Mouse (Mus musculus) embryo, embryonic 9.5 days (tissue): ENCODE results near the gene N4bp2l2.

Experiments
- DNase-seq: peaks from one replicate; pipeline ENCODE4 v3.0.0-alpha.2; 2017; ENCODE audit errors: extremely low spot score

Gene N4bp2l2

DNA sequence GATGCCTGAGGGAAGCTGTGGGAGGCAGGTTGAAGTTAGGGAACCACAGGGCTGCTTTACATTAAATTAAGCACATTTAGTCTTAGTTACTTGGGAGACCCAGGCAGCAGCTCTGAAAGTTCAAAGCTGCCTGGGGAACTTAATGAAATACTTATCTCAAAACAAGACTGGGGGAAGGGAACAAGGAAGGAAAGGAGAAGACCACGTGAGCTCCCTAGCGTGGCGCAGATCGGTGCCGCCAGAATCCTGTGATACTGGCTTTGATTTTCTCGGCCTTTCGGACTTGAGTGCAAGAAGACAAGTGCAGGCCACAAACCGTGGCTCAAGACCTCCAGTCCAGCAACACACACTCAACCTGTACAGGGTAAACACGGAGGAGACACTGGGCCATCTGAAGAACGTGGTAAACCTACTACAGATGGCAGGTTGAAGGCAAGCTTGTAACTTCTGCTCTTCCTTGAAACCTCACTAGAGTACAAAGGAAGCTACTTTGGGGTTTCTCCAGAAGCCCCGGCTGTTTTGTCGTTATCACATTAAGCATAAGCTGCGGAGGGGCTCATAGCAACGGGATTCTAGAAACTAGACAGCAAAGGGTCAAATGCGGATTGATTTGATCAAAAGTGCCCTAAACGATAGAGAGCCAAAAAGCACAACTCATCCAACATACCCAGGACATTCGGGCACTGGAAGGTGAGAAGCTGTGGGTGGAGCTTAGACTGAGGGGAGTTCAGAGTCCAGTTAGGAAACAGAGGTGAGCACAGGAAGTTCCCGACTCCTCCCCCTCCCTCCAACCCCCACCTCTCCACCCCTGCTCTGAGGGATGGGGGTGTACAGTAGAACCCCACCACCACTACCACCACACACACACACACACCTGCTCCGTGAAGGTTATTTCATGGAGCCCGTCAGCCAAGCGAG, 67.5 kb downstream of the N4bp2l2 start:
- no peak for DNase-seq

DNA sequence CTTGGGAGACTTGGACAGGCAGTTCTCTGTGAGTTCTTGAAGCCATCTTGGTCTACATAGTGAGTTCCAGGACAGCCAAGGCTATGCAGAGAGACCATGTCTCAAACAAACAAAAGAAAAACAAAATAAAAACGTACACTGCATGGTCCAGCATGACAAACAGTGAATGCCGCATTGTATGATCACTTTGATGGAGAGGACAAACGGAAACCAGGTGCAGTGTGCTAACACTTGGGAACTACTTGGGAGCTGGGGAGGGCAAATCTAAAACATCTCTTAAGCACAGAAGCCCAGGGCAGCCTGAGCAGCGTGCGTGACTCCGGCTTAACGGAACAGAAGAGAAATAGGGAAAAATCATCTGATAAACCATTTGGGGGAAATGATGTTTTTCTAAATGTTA, 68.9 kb downstream of the N4bp2l2 start, which contains the start of gene N4bp2l1:
Gene N4bp2l1, minus strand, starts transcription at position 101 of the 400 bp plus-strand sequence.
- DNase-seq = no peak

DNA sequence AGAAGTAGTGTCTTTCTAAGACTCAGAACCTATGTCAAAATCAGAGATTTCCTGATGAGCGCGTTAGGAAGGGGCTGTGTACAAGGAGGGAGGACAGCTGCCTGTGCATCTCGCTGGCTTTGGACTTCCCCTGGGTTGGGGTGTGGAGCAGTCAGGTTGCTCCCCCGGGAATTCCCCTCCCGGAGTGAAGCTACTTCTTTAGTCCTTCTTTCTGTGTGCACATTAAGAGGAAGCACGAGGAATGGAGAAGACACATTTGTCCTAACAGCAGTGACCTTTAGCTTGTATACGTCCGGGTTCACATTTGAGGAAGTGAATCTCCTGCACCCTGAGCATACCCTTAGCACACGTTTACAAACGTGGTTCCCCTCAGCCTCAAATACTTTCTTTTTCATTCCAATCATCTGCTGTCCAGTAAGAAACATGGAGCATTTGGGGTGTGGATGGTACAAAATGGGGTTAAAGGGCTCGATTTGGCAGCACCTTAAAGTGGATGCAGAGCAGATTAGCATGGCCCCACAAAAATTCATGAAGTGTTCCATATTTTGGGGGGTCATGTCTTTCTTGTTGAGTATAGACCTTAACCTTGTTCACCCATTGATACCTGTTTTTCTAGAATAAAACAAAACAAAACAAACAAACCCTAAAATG, 70.5 kb downstream of the N4bp2l2 start:
- DNase-seq = no peak

DNA sequence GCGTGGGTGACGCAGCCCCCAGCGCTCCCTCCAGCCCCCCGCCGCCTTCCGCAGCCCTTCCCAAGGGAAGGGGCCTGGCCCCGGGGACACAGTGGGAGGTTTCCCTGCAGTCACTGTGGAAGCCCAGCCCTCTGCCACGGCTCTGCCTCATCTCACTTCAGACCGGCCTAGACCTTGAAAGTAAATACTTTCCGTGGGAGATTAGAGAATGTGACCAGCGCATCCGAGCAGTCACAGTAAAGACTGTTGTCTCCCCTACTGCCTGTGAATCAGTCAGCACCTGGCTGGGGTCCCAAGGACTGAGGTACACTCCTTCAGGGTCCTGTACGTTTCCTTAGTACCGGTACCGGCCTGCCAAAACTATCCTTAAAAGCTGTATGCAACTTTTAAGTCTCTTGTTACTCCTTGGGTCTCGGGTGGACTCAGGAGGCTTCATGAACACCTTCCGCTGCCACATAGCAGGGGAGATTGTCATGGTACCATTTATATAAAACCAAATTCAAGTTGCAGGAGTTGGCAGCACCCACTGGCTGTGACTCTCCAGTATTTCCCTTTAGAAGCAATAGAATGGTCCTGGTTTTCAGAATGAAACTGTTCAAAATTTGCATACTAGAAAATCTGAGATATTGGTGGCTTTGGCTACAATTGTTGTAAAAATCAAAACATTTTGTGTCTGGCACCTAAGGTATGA, 71.2 kb downstream of the N4bp2l2 start:
- no peak for DNase-seq

DNA sequence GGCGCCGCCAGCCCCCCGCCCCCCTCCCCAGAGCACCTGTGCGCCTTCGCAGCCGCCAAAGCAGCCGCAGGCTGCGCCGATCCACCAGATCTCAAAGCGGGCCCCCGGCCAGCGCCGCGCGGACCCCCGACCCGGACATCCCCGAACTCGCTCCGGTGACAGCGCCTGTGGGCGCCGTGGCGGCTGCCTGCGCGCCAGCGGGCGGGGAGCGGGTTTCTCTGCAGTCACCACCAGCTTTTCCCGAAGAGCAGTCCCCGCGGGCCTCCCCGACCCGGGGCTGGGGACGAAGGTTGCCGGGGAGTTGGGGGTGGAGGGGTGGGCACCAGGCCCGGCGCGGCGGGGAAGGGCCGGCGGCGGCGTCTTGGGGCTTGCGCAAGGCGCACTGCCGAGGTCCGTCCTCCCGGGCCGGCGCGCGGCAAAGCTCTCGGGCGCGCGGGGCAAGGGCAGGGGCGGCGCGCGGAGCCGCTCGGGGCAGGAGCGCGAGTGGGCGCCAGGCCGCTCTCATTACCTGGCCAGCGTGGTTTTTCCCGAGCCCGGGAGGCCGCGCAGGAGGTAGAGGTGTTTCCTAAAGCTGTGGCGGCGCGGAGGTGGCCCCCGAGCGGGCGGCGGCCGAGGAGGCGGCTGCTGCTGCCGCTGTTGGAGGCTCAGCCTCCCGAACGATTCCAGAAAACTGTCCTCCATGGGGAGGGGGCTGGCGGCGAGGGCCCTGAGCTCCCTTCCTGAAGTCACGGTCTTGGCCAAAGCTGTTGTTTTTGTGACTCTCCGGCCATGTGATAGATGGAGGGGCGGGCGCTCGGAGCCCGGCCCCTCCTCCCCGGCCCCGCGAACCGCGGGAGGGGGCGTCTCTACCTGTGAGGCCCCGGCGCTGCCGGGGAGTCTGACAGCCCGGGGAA, 72.0 kb downstream of the N4bp2l2 start:
- peak; percentile 50 for DNase-seq

DNA sequence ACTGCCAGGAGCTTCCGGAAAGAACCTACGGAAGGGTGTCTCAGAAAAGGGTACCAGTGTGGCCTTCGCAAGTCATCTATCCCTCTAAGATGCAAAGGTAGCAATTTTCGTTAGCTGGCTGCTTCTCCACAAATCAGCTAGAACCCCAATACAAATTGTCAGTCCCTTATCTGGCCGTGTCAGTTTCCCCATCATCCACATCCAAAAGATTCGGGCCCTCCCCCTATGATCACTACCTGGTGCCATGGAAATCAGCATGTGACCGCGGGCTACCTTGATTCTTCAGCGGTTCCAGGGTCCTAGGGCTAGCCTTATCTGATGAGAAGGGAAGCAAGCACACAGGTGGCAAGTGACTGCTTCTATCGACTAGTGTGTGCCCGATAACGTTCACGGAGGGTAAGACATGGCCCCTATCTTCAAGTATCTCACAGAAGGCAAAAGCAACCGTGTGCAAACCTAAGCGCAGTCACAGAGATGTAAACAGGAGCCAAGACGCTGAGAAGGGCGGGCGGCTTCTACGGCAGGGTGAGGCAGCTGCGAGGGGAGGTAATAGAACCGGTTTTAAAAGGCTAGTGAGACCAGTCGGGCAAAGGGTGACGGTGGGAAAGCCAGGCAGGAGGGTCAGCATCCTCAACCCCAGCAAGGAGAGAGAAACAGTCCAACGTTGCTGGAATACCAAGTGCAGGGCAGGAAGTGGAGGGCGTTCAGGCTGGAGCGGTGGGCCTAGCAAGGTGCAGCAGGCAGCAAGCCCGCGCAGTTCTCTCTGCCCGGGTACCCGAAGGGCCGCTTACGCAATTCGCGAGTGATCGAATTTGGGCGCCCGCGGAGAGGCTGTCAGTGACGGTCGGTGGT, 72.9 kb downstream of the N4bp2l2 start:
- DNase-seq = peak; percentile 35

DNA sequence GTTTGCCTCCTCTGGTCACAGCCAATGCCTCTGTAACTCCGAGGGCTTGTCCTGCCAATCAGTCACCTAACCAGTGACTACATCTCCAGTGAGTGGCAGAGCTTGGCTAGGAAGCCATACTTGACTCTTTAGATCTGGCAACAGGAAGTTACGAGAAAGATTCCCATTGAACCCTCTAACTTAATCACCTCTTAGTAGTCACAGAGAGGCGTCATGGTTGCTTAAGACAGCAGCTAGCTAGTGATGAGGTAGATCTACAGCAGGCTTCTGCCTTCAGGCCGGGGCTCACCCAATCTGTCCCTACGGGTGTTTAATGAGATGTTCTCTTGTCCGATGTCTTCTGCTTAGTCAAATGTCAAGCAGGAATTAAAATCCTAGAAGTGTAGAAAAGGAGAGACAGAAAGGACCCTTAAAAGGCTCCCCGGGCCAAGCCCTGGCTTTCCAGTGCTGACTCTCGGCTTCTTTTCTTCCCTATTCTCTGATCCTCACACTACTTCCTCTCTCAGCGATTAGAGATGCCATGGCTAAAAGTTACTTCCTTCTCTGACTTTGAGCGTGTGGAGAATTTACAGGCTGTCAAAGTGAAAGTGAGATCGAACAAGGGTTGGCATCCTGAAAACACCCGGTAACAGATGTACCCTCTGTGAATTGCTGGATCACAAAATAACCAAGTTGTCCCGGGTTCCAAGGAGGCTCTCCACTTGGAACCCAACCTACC, 73.6 kb downstream of the N4bp2l2 start:
- DNase-seq = no peak

DNA sequence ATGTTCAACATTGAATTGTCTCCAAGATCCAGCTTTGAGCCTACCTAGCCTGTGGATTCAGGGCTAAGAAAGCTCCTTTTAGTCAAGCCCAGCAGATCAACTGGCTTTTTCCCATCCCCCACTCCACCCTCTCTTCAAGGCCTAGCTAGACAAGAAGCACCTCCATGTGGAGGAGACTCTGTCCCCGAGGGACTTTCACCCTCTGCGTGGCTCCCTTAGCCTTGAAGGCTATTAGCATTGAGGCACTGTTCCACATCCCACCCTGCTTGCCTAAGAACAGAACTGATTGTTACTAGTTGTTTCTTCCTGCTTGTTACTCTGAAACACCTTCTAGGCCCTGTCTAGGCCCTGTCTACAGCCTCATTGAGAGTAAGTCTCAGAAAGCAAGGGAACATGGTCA, 76.0 kb downstream of the N4bp2l2 start:
- no peak for DNase-seq

DNA sequence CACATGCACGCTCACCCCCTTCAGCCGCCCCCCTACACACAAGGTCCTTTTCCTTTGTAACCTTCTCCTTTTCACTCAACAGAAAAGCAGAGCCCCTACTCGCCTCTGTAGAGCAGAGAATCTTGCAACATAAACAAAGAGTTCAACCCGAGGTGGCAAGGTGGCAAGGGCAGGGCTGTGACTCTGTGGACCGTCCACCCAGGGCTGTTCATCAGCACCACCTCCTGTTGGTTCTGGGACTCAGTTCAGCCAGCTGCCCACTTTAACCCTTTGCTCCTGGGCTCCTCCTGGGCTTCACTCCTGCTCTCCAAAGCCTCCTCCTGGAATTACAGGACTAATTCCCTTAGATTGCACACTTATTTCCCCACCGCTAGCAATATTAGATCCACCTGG, 81.7 kb downstream of the N4bp2l2 start:
- no peak for DNase-seq

DNA sequence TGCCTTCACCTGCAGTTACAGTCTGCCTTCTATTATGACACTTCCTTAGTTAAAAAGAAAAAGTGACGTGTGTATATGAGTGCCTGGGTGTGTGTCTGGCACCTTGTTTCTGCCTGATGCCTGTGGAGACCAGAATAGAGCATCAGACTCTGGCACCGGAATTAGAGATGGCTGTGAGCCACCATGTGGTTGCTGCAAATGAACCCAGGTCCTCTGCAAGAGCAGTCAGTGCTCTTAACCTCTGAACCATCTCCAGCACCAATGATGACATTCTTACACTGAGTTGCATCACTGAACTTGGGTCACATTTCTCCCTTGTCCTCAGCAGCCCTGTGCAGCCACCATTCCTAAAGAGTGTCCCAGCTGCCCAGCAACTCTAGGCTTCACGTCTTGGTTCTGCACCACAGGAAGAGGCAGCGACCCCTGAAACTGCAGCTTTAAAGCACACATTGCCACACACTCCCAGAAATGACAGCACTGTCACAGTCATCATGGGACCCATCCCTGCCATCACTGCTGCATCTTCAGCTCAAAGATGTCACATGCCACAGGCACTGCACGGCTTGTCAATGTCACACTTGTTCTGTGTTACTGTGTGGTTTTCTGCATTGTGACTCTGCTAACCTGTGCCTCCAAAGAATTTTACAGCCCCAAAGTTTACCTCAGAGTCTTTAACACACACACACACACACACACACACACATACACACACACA, 82.2 kb downstream of the N4bp2l2 start:
- no peak for DNase-seq

DNA sequence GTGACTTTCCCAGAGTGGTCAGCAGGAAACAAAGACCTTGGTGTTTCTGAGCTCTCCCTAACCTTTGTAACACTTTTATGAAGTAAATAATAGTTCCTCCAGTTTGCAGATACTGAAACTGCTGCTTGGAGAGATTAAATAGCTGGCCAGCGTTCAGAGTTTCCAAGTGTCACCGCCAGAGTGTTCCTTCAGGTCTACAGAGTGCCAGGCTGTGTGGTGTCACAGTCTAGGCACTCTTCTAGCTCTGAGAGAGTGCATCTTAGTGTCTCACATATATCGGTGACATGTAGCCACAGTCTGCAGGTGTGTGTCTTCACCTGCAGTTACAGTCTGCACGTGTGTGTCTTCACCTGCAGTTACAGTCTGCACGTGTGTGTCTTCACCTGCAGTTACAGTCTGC, 82.8 kb downstream of the N4bp2l2 start:
- no peak for DNase-seq

DNA sequence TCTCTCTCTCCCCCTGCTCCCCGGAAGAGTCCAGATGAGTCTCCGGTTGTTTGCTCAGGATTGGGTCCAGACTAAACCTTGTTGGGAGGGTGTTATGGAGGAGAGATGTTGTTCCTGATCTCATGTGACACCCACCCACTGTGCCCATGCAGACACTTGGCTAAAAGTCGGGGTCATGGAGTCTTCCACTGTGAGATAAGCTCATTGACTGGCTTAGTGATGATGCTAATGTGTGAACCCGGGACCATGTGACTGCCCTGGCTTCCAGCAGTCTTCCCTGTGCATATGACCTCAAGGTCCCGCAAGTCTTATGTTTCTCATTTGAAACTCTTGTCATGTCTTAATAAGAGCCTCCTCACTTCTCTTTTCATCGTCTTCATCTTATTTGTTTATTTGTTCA, 84.8 kb downstream of the N4bp2l2 start:
- DNase-seq = no peak

DNA sequence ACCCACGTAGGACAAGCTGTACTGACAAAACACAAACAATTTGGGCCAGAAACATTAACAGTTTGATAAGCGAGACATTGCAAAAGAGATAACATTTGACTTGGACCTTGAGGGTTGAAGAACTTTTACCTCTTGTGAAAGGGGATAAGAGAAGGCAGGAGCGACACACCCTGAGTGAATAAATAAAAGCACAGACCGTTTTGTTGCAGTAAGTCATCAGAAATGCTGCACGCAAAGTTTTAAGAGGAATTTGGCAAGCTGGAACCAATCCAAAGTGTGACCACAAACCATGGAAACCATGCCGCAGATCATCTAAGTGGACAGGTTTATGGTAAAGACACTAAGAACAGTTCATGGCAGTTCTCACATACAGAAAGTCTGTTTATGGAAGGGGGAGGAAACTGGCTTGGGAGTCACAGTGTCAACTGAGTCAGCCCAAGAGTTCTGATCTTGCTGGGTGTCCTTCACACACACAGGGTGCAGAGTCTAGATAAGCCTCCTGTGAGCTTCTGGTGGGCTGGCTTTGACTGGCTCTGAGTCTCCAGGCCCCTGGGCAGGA, 87.3 kb downstream of the N4bp2l2 start:
- no peak for DNase-seq

DNA sequence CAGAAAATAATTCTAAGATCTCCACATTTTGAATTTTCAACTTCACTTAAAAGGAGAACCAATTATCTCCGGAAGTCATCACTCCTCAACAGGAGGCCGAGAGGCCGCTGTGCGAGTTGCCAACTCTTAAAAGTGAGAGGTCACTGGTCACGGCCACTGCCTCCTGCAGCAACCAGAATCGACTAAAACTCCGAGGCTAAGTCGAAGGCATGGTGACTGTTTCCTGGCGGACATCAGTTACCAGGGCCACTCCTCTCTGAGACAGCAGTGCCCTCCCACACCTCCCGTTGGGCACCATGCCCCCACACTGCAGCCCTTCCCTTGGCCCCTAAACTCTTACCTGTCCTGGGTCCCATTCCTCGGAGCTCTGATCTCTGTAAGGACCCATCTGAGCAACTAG, 89.2 kb downstream of the N4bp2l2 start:
- DNase-seq = no peak

DNA sequence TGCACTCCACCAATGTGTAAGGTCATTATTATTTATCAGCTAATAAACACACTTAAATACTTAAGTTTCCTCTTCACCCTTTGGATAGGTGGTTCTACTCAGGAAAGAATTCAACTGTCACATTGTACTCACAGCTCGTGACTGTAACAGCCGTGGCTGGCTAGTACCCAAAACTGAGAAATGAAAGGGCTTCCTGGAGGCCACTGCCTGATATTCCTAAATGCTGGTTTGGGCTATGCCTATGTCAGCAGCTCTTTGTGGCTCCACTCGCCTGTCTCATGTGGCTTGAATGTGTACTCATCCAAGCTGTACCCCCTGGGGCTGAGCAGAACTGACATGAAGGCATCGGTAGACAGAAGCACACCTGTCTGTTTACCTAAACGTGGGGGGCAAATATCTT, 91.1 kb downstream of the N4bp2l2 start:
- no peak for DNase-seq

DNA sequence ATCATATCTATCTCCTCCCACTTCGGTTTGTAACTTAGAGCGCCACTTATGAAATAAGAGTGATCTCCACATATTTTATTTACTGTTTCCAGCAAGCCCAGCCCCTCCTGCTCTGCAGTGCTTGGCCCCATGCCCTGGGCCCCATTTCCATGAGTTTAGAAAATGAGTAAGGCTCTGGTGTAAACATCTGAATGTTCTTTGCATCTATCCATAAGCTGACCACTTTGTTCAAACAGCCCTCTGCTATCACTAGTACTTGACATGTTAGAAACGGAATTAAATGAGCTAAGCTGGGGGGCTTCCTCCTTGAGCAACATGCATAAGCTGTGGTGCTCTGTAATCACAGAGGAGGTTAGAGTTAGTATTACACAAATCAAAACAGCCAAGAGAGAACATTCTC, 91.6 kb downstream of the N4bp2l2 start:
- no peak for DNase-seq

DNA sequence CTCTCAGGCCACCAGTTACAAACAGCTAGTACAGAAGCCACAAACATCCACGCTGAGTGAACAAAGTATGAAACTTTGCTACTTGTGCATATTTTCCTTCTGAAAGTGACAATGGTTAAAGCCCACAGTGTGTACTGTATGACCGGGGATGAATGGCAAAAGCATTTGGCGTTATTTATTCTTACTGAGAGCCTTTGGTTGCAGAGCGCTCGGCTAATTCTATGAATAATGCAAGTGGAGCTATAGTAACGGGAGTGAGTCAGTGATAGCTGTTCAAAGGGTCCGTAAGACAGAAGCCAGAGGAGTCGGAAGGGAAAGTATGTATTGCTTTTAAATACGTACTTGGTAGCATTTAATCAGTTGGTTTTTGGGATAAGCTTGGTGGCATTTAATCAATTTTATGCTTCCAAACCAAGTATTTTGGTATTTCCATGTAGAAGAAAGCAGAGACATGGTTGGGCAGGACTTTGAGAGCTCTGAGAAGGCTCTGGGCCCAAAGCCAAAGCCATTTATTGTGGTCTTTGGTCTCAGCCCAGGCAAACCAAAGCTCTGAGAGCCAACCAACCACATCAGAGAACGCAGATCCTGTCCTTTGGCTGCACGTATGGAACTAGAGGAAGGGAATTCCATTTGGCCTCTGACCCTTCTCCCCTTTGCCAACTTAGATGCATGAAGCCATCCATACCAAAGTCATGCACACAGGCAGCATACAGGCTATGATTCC, 95.3 kb downstream of the N4bp2l2 start:
- DNase-seq = no peak

DNA sequence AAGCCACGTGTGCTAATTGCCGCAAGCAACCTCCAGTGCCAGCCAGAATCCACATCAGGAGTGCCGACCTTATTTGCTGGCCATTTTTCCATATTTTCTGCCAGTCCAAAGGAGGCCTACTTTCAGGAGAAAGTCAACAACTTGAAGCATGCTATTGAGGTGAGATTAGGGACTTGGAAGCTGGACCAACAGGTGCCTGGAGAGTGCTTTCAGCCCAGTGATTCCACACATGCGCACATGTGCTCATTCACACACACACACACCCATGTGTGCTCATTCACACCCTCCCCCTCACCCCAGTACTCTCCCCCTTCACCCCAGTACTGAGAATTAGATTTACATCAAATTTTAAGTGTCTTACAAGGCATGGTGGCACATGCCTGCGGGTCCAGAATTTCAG, 99.0 kb downstream of the N4bp2l2 start:
- no peak for DNase-seq
